Mouse (Mus musculus) liver, embryonic 16.5 days (tissue): ENCODE measurements around the gene Pibf1. TPM values are rescaled to one million over a fixed set of nuclear protein-coding genes. Genes with fewer than 3 reads are reported as not detected.

Experiments
- ATAC-seq: fragments of 200-750 bp; cut with Nextera tagmentation; 2 replicates; pipeline ENCODE4 v1.8.0; 2017; ENCODE audit warnings: low read depth, mild to moderate bottlenecking, moderate number of reproducible peaks, moderate library complexity
- H3K27ac ChIP-seq: fragments of 300-500 bp; sonication (generic); 2 replicates; pipeline ENCODE4 v1.5.1; 2014; ENCODE audit warnings: mild to moderate bottlenecking, low read length
- H3K27me3 ChIP-seq: fragments of 300-500 bp; sonication (generic); 2 replicates; pipeline ENCODE4 v1.6.1; 2014; ENCODE audit warnings: low read depth, low read length, mixed read lengths; ENCODE audit not compliant: control insufficient read depth, insufficient read depth
- H3K36me3 ChIP-seq: fragments of 300-500 bp; sonication (generic); 2 replicates; pipeline ENCODE4 v1.6.1; 2014; ENCODE audit warnings: mild to moderate bottlenecking; ENCODE audit not compliant: control insufficient read depth, insufficient read depth
- H3K4me1 ChIP-seq: fragments of 300-500 bp; sonication (generic); 2 replicates; pipeline ENCODE4 v1.6.1; 2014; ENCODE audit warnings: low read depth, low read length, mixed read lengths; ENCODE audit not compliant: control insufficient read depth
- H3K4me2 ChIP-seq: fragments of 300-500 bp; sonication (generic); 2 replicates; pipeline ENCODE4 v1.6.1; 2014; ENCODE audit warnings: low read depth, low read length, mixed read lengths
- H3K4me3 ChIP-seq: fragments of 300-500 bp; sonication (generic); 2 replicates; pipeline ENCODE4 v1.5.1; 2014; ENCODE audit warnings: low read depth, mild to moderate bottlenecking, low read length
- H3K9ac ChIP-seq: fragments of 300-500 bp; sonication (generic); 2 replicates; pipeline ENCODE4 v1.6.1; 2014; ENCODE audit warnings: low read depth, low read length
- H3K9me3 ChIP-seq: fragments of 300-500 bp; sonication (generic); replicated peaks from 2 replicates; pipeline ENCODE4 v1.6.1; 2016; ENCODE audit warnings: low read length; ENCODE audit not compliant: control insufficient read depth
- WGBS: fragments of 180-500 bp; shearing (Covaris S2); extraction: QIAGEN DNeasy Blood & Tissue Kit; methylation state at CpG from one replicate; pipeline ENCODE4 v1.1.7; 2014; ENCODE audit not compliant: insufficient replicate concordance; 5-methylcytosine and 5-hydroxymethylcytosine counted together
- polyA plus RNA-seq: library from polyadenylated mRNA; unstranded; fragments of >200 nt; fragmentation: Nextera tagmentation; extraction: Ambion mirVana; gene quantifications from 2 replicates; pipeline ENCODE4 v1.2.1, GENCODE M21; 2015

Gene Pibf1
- polyA plus RNA-seq = 5.1 and 5.5 TPM in 2 replicates

- peak within 1 kb of the TSS; percentile 93 for H3K9ac ChIP-seq
- H3K4me2 ChIP-seq = peak within 1 kb of the TSS; percentile 85
- H3K36me3 ChIP-seq = peaks cover 5% of the 10 kb centered on the region; the same call in 1 of the 2 replicates
- peak within 1 kb of the TSS; percentile 99 for H3K4me3 ChIP-seq
- peak; percentile 100 for ATAC-seq
- H3K27ac ChIP-seq = peak within 1 kb of the TSS; percentile 78
- under 1% methylated on average over 73 of the region's 73 CpGs for WGBS
- H3K9me3 ChIP-seq = no peaks in the 10 kb centered on the region
- peaks cover 12% of the 10 kb centered on the region for H3K4me1 ChIP-seq
- no peaks in the 10 kb centered on the region for H3K27me3 ChIP-seq
These were observed at the start of gene Pibf1, which contains the start of gene Dis3 for GRCm38 (mm10) chr14:99099267-99099966. TSS of gene Pibf1 (plus strand) at chr14:99099424. TSS of gene Dis3 (minus strand) at chr14:99099770.

DNA sequence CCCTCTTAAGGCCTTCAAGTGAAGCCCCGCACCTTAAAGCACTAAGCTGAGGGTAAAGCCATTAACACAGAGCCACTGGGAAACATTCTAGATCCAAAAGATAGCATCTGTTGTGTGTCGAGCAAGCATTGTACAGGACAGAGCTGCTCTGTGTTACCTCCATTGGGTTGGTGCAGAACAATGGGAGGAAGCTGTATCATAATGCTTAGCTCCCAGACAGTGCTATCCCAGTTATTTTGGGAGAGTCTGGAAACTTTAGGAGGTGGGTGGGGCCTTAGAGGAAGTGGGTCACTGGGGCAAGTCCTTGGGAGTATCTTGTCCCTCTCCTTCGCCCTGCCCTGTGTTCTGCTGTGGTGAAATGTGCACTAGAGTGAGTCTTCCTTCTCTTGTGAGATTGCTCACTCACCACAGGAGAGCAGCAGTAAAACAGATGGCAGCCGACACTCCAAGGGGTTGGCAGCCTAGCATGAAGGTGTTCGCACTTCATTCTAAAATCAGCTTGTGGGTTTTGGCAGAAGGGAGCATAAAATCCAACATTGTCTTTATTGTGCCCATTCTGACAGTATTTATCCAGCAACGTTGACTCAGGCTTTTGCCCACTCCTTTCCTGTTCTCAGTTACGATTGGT is 40.2 kb upstream of the Pibf1 start:
- Histone ChIP-seq H3K36me3 (peaks cover 23% of the 10 kb centered on the region), H3K4me2 (no peak overlapping the region), H3K9me3 (no peaks in the 10 kb centered on the region), H3K4me1 (no peaks in the 10 kb centered on the region), H3K27ac (no peak overlapping the region), H3K27me3 (no peaks in the 10 kb centered on the region), H3K9ac (no peak overlapping the region), H3K4me3 (no peak overlapping the region)
- 75% methylated on average over 7 of the region's 7 CpGs for WGBS
- ATAC-seq = peak; percentile 64

GRCm38 (mm10) chr14:99060616-99061015 is 38.6 kb upstream of the Pibf1 start:
- Histone ChIP-seq H3K9ac (no peak overlapping the region), H3K27ac (no peak overlapping the region), H3K27me3 (no peaks in the 10 kb centered on the region), H3K36me3 (peaks cover 23% of the 10 kb centered on the region), H3K9me3 (no peaks in the 10 kb centered on the region), H3K4me3 (no peak overlapping the region), H3K4me1 (no peaks in the 10 kb centered on the region), H3K4me2 (no peak overlapping the region)
- no peak for ATAC-seq
- 87% methylated on average over 12 of the region's 12 CpGs for WGBS

GRCm38 (mm10) chr14:99063091-99063490 is 36.1 kb upstream of the Pibf1 start:
- no peak for ATAC-seq
- Histone ChIP-seq H3K9me3 (no peaks in the 10 kb centered on the region), H3K36me3 (peaks cover 19% of the 10 kb centered on the region), H3K9ac (no peak overlapping the region), H3K4me3 (no peak overlapping the region), H3K27ac (no peak overlapping the region), H3K4me2 (no peak overlapping the region), H3K4me1 (no peaks in the 10 kb centered on the region), H3K27me3 (no peaks in the 10 kb centered on the region)
- WGBS = 59% methylated on average over 2 of the region's 2 CpGs

DNA sequence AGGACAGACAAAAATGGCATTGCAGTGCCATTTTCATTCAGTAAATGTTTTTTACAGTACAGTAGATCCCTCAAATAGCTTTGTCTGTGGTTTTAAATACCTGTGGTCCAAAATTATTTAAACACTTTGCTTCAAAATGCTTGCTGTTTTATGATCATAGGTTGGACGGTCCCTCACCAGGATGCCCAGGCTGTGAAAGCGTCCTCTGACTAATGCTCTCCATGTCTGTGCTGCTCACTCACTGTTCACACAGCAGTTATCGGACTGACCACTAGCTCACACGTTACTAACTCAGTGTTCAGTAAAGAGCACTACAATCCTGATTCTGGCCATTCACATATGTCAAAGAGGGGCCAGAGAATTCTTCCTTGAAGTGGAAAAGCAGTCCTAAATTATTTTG is 28.1 kb upstream of the Pibf1 start:
- Histone ChIP-seq H3K9me3 (no peaks in the 10 kb centered on the region), H3K27me3 (no peaks in the 10 kb centered on the region), H3K27ac (no peak overlapping the region), H3K9ac (no peak overlapping the region), H3K4me2 (no peak overlapping the region), H3K4me3 (no peak overlapping the region), H3K36me3 (peaks cover 21% of the 10 kb centered on the region), H3K4me1 (no peaks in the 10 kb centered on the region)
- 83% methylated on average over 4 of the region's 4 CpGs for WGBS
- ATAC-seq = no peak

- Histone ChIP-seq H3K27me3 (no peaks in the 10 kb centered on the region), H3K9me3 (no peaks in the 10 kb centered on the region), H3K36me3 (peaks cover 30% of the 10 kb centered on the region), H3K9ac (no peak overlapping the region), H3K27ac (no peak overlapping the region), H3K4me2 (no peak overlapping the region), H3K4me3 (no peak overlapping the region), H3K4me1 (no peaks in the 10 kb centered on the region)
- ATAC-seq = no peak
- 86% methylated on average over 7 of the region's 7 CpGs for WGBS
These were observed 10.3 kb upstream of the Pibf1 start for GRCm38 (mm10) chr14:99088947-99089346.

GRCm38 (mm10) chr14:99099967-99100587 is 853 bp downstream of the Pibf1 start:
- Histone ChIP-seq H3K4me3 (peak overlapping the region; percentile 99), H3K27ac (peak overlapping the region; percentile 58), H3K4me1 (peaks cover 12% of the 10 kb centered on the region), H3K9ac (peak overlapping the region; percentile 76), H3K36me3 (peaks cover 5% of the 10 kb centered on the region; the same call in 1 of the 2 replicates), H3K27me3 (no peaks in the 10 kb centered on the region), H3K9me3 (no peaks in the 10 kb centered on the region), H3K4me2 (peak overlapping the region; percentile 72)
- ATAC-seq = no peak
- WGBS = 4% methylated on average over 20 of the region's 20 CpGs

GRCm38 (mm10) chr14:99103050-99103449 is 3.8 kb downstream of the Pibf1 start:
- Histone ChIP-seq H3K9ac (no peak overlapping the region), H3K9me3 (no peaks in the 10 kb centered on the region), H3K27me3 (no peaks in the 10 kb centered on the region), H3K4me3 (no peak overlapping the region), H3K4me2 (no peak overlapping the region), H3K36me3 (no peaks in the 10 kb centered on the region; the same call in 1 of the 2 replicates), H3K4me1 (peaks cover 12% of the 10 kb centered on the region), H3K27ac (no peak overlapping the region)
- ATAC-seq = no peak
- 73% methylated on average over 4 of the region's 4 CpGs for WGBS
